Mouse (Mus musculus) forebrain, postnatal 0 days (tissue): ENCODE measurements at regions not wholly inside any gene's neighbourhood (a gene's known extent, or its start where the extent isn't known, plus 50 kb on each side); places are given as distances from the start of the nearest gene placed in this dataset.

Experiments
- ATAC-seq: fragments of 200-750 bp; cut with Nextera tagmentation; 2 replicates; pipeline ENCODE4 v1.8.0; 2017; ENCODE audit warnings: mild to moderate bottlenecking, moderate library complexity
- DNase-seq: peaks from one replicate; pipeline ENCODE4 v3.0.0-alpha.2; 2015
- H3K27ac ChIP-seq: fragments of 300-500 bp; sonication (generic); 2 replicates; pipeline ENCODE4 v1.5.1; 2014; ENCODE audit warnings: low read depth, mild to moderate bottlenecking, antibody characterized with exemption, low read length, moderate library complexity, mixed read lengths
- H3K27me3 ChIP-seq: fragments of 300-500 bp; sonication (generic); 2 replicates; pipeline ENCODE4 v1.6.1; 2014; ENCODE audit warnings: mild to moderate bottlenecking, low read length, mixed read lengths; ENCODE audit not compliant: insufficient read depth
- H3K36me3 ChIP-seq: fragments of 300-500 bp; sonication (generic); 2 replicates; pipeline ENCODE4 v1.6.1; 2014; ENCODE audit warnings: mild to moderate bottlenecking, moderate library complexity; ENCODE audit not compliant: insufficient read depth
- H3K4me1 ChIP-seq: fragments of 300-500 bp; sonication (generic); 2 replicates; pipeline ENCODE4 v1.6.1; 2014; ENCODE audit warnings: antibody characterized with exemption; ENCODE audit not compliant: insufficient read depth
- H3K4me2 ChIP-seq: fragments of 300-500 bp; sonication (generic); 2 replicates; pipeline ENCODE4 v1.6.1; 2014; ENCODE audit warnings: low read depth, mild to moderate bottlenecking, moderate library complexity
- H3K4me3 ChIP-seq: fragments of 300-500 bp; sonication (generic); 2 replicates; pipeline ENCODE4 v1.5.1; 2014; ENCODE audit warnings: low read depth, low read length, mixed read lengths
- H3K9ac ChIP-seq: fragments of 300-500 bp; sonication (generic); 2 replicates; pipeline ENCODE4 v1.6.1; 2014; ENCODE audit warnings: mild to moderate bottlenecking
- H3K9me3 ChIP-seq: fragments of 300-500 bp; sonication (generic); 2 replicates; pipeline ENCODE4 v1.6.1; 2016; ENCODE audit warnings: low read length
- CTCF ChIP-seq: sonication (generic); IDR thresholded peaks from 2 replicates; pipeline ENCODE4 v1.5.1; 2016; ENCODE audit warnings: antibody characterized with exemption, control low read depth, low read depth
- WGBS: fragments of 180-500 bp; shearing (Covaris S2); extraction: QIAGEN DNeasy Blood & Tissue Kit; methylation state at CpG from one replicate; pipeline ENCODE4 v1.1.7; 2014; 5-methylcytosine and 5-hydroxymethylcytosine counted together

DNA sequence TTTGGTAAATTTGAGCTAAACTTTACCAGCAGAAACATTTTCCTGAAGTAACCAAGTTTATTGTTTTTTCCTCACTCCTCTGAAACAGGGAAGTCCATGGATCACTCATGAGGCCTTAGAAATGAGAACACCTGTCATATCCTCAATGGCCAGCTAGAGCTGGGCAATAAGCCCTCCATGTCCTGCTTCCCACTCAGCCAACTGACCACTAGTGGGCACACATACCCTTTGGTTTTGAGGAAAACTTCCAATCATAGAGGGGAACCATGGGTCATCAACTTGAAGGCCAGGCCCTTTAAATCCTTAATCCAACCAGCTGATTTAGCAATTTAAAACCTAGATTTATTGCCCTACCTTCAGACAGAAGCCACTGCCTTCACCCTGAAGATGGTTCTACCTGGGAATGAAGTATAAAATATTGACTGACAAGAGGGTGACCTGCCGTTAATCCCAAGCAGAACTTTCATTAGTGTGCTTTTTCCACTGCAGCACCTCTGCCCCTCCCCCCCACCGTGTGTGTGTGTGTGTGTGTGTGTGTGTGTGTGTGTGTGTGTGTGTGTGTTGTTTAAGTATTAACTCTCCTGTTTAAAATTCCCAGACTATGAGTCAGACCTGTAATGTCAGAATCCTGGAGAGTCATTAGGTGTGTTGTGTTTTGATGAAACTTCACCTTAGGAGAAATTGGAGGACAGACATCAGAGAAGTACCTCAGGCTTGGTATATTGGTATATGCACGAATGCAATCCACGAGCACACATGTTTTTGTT, 312.3 kb downstream of the Hdgfl1 start:
- no peak overlapping the region for H3K4me3 ChIP-seq
- no peaks in the 10 kb centered on the region for H3K4me1 ChIP-seq
- ATAC-seq, result no peak
- no peaks in the 10 kb centered on the region for H3K36me3 ChIP-seq
- no peak overlapping the region for H3K4me2 ChIP-seq
- no peak overlapping the region for H3K27ac ChIP-seq
- DNase-seq, result no peak
- H3K9ac ChIP-seq, result no peak overlapping the region
- TF ChIP-seq CTCF, result no peak
- H3K27me3 ChIP-seq, result no peaks in the 10 kb centered on the region
- no peaks in the 10 kb centered on the region for H3K9me3 ChIP-seq
- WGBS, result 91% methylated on average over 4 of the region's 4 CpGs

DNA sequence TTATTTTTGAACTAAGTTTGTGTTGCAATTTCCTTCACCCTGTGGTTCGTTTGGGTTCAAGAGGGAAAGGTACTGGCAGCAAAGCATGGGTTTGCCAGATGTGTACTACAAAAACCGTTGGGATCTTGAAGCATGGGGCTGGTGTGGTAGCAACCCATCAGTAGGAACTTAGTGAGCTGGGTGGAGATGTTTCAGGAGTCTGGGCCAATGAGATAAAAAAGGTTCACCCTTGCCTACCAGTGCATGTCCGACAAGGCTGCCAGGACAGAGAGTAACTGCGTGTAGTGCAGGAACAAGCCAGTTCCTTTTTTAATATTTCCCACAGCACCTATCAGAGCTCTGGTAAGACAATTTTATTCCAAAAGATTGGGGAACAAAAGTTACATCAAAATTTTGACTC, 343.3 kb downstream of the Hdgfl1 start:
- Histone ChIP-seq H3K27me3 (no peaks in the 10 kb centered on the region), H3K36me3 (no peaks in the 10 kb centered on the region), H3K9ac (no peak overlapping the region), H3K4me2 (no peak overlapping the region), H3K9me3 (no peaks in the 10 kb centered on the region), H3K4me1 (no peaks in the 10 kb centered on the region), H3K4me3 (no peak overlapping the region), H3K27ac (no peak overlapping the region)
- no peak for TF ChIP-seq CTCF
- DNase-seq (no peak), ATAC-seq (no peak)
- WGBS, result 86% methylated on average over 4 of the region's 4 CpGs

DNA sequence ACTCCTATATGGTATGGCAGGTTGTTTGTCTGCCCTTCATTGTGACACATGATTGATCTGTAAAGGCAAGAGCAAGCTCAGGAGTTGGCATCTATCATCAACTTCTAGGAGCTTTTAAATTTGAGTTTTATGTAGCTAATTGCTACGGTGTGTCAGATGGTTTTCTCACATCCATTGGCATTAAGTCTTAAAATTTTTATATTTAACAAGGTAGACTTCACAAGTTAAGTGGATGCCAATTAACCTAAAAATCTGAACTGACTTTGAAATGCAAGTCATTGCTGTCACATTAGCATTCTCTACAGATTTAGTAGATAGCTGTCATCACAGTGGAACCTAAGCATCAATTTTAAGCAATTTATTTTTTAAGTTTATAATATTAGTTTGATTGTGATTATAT, 345.5 kb downstream of the Hdgfl1 start:
- ATAC-seq (peak; percentile 67; the same call in 1 of the 2 replicates), DNase-seq (peak; percentile 16)
- 44% methylated on average over 1 of the region's 1 CpGs for WGBS
- H3K36me3 ChIP-seq, result no peaks in the 10 kb centered on the region
- H3K4me1 ChIP-seq, result no peaks in the 10 kb centered on the region
- no peak overlapping the region for H3K9ac ChIP-seq
- H3K27me3 ChIP-seq, result no peaks in the 10 kb centered on the region
- H3K4me3 ChIP-seq, result no peak overlapping the region
- no peaks in the 10 kb centered on the region for H3K9me3 ChIP-seq
- H3K4me2 ChIP-seq, result no peak overlapping the region
- no peak for TF ChIP-seq CTCF
- no peak overlapping the region for H3K27ac ChIP-seq

DNA sequence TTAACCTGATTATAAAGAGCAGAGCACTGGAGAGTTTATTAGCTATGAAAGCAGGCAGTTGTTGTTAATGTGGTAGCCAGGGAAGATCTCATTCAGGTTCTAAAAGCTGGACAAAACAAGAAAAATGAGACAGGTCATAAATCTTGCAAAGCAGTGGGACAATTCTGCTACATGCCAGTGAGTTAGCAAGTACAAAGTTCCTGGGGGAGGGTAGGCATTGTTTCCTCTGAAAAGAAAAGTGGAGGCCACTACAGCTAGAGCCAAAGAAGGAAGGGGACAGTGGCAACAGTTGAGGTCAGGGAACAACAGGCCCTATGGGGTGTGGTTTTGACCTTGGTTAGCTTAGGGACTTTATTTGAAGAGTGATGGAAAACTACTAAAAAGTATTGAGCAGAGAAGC, 364.2 kb downstream of the Hdgfl1 start:
- ATAC-seq, result no peak
- no peak for TF ChIP-seq CTCF
- H3K27me3 ChIP-seq, result no peaks in the 10 kb centered on the region
- no peak overlapping the region for H3K9ac ChIP-seq
- H3K9me3 ChIP-seq, result no peaks in the 10 kb centered on the region
- no peaks in the 10 kb centered on the region for H3K4me1 ChIP-seq
- H3K36me3 ChIP-seq, result no peaks in the 10 kb centered on the region
- no peak overlapping the region for H3K27ac ChIP-seq
- DNase-seq, result no peak
- no peak overlapping the region for H3K4me2 ChIP-seq
- H3K4me3 ChIP-seq, result no peak overlapping the region

DNA sequence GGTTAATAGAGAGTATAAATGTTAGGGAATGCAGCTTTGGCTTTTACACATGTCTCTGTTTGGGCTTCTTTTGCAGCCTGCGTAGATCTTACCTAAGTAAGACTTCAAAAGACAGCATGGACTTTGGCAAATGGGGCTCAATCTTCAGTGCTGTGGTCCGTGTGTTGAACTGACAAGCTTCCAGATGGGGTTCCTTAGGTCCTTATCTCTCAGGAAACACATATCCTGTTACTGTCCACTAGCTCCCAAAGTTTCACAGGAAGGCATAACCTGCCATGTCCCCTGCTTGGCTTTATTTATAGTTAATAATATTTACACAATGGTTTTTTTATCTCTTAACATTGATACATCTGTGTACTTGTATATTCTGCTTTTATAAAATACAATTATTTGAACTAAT, 365.3 kb downstream of the Hdgfl1 start:
- H3K27ac ChIP-seq, result no peak overlapping the region
- H3K36me3 ChIP-seq, result no peaks in the 10 kb centered on the region
- ATAC-seq (no peak), DNase-seq (no peak)
- H3K4me1 ChIP-seq, result no peaks in the 10 kb centered on the region
- H3K9ac ChIP-seq, result no peak overlapping the region
- no peaks in the 10 kb centered on the region for H3K27me3 ChIP-seq
- H3K9me3 ChIP-seq, result no peaks in the 10 kb centered on the region
- H3K4me3 ChIP-seq, result no peak overlapping the region
- WGBS, result 92% methylated on average over 2 of the region's 2 CpGs
- no peak overlapping the region for H3K4me2 ChIP-seq
- no peak for TF ChIP-seq CTCF

DNA sequence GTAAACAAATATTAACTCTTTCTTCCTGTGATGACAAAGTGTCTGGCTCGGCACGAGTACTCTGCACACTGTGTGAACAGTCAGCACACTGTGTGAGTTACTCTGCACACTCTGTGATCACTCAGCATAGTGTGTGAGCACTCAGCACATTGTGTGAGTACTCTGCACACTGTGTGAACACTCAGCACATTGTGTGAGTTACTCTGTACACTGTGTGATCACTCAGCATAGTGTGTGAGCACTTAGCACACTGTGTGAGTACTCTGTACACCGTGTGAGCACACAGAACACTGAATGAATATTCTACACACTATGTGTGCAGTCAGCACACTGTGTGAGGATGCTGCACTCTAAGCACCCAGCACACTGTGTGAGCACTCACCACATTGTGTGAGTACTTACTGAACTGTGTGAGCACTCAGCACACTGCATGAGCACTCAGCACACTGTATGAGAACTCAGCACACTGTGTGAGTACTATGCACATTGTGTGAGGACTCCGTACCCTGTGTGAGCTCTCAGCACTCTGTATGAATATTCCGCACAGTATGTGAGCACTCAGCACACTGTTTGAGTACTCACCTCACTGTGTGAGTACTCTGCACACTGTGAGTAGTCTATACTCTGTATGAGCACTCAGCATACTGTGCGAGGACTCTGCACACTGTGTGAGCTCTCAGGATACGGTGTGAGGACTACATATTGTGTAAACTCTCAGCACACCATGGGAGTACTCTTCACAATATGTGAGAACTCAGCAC, 381.9 kb downstream of the Hdgfl1 start:
- WGBS, result 95% methylated on average over 7 of the region's 7 CpGs
- TF ChIP-seq CTCF, result no peak
- no peaks in the 10 kb centered on the region for H3K9me3 ChIP-seq
- no peaks in the 10 kb centered on the region for H3K27me3 ChIP-seq
- no peaks in the 10 kb centered on the region for H3K36me3 ChIP-seq
- H3K27ac ChIP-seq, result no peak overlapping the region
- H3K4me1 ChIP-seq, result no peaks in the 10 kb centered on the region
- no peak; the same call in 1 of the 2 replicates for ATAC-seq
- H3K9ac ChIP-seq, result no peak overlapping the region
- DNase-seq, result no peak
- H3K4me2 ChIP-seq, result no peak overlapping the region
- no peak overlapping the region for H3K4me3 ChIP-seq

DNA sequence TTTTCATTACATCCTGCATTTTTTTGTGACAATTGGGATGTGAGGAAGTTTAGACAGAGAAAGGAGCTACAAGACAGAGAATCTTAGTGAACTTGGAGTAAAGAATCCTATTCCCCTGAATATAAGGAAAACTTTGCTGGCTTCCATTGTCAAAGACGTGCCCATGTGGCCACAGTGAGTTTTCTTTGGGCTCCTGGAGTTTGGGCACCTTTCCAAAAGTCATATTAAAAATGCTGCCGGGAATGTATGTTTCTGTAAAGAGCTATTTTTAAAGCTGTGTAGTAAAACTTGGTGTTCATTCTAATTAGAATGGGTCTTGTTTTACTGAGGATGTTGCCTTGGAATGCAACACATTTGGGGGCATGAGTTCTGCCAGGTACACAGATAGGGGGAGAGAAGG, 387.3 kb downstream of the Hdgfl1 start:
- no peak overlapping the region for H3K9ac ChIP-seq
- no peaks in the 10 kb centered on the region for H3K9me3 ChIP-seq
- no peaks in the 10 kb centered on the region for H3K36me3 ChIP-seq
- H3K27me3 ChIP-seq, result no peaks in the 10 kb centered on the region
- H3K4me2 ChIP-seq, result no peak overlapping the region
- no peak for TF ChIP-seq CTCF
- H3K4me3 ChIP-seq, result no peak overlapping the region
- no peaks in the 10 kb centered on the region for H3K4me1 ChIP-seq
- 38% methylated on average over 2 of the region's 2 CpGs for WGBS
- no peak for ATAC-seq
- no peak for DNase-seq
- no peak overlapping the region for H3K27ac ChIP-seq
